Mouse (Mus musculus) fibroblast of lung, adult 2 months (primary cell): ENCODE results near the gene Ambra1.

Source experiments
- DNase-seq: peaks from one replicate; pipeline ENCODE4 v3.0.0-alpha.2; 2011; ENCODE audit warnings: low read depth

The Ambra1 gene

GRCm38 (mm10) chr2:91959544-91960410 lies 229.8 kb downstream of the Ambra1 start:
- no peak for DNase-seq

DNA sequence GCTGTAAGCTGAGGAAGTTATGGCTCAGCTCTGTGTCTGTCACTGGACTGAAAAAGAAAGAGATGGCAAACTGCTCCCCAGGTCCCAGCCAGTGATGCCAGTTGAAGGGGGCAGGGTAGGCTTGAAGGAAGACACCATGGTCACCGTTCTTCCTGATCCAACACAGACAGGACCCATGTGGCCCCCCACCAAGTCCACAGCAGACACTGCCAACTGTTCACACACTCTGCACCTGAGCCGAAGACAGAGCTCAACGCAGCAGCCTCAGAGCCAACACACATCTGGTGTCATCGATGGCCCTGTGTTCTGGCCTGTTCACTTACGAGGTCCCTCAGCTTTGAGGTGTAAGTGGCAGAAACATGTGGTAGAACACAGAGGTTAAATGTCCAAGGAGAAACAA lies 230.5 kb downstream of the Ambra1 start:
- DNase-seq = no peak

- no peak for DNase-seq
Observed at GRCm38 (mm10) chr2:91961901-91962761, 232.2 kb downstream of the Ambra1 start.

GRCm38 (mm10) chr2:91962864-91963401 lies 233.0 kb downstream of the Ambra1 start:
- DNase-seq = no peak

GRCm38 (mm10) chr2:91963443-91963932 lies 233.6 kb downstream of the Ambra1 start:
- peak; percentile 74 for DNase-seq

DNA sequence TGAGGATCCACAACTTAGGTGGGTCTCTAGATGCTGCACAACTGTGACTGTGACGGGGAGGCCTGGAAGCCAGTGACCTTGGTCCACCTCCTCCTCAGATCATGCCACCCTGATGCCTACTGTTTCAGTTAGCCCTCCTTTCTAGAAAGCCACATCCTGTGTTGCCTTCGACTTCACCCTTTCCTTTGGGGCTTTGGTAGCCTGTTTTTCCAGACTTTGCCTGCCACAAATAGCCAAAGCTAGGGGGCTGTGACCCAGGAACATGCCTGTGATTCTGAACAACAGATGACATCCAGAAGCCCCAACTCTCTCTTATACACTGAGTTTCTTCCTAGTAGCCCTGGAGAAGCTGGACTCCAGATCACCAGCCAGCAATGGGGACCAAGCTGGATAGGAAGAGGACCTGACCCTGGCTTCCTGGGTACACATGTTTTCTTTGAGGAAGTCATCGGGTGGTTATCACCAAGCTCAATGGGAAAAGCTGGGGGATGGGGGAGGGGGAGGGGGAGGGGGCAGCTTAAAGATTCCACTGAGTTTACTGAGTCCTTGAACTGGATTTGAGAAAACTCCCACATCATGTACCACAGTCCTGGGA lies 234.8 kb downstream of the Ambra1 start:
- no peak for DNase-seq

GRCm38 (mm10) chr2:91965417-91965816 lies 235.5 kb downstream of the Ambra1 start:
- no peak for DNase-seq

DNA sequence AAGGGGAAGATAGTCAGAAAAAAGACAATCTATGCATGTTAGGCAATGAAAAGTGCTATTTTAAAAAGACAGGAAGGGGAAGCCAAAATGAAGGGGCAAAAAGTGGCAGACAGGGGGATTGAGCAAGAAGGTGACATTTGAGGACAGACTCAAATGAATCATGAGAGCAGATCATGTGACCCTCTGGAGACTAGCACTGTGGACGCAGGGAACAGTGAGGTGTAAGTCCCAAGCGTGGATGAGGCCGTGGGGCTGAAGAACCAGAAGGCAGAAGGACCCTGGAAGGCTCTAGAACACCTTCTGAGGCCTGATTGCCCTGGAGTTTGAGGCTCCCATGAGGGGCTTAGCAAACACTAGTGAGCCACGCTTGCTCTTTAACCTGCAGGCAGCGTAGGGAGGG lies 236.4 kb downstream of the Ambra1 start:
- no peak for DNase-seq

DNA sequence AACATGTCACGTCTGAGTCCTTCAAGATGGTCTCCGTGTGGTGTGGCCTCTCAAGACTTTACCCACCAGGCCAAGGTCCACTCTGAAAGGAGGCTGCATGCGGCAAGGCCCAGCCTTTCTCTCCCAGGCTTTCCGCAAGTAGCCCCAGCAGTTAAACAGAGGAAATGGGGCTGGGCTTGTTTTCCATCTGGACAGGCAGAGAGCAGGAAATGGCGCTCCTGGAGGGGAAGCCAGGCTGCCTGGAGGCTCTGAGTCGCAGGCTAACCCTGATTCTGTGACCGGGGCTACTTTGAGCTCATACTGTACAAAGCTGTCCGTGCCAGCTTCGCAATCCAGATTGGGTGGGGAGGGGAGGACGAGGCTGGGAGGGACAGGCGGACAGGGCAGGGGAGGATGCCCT lies 238.0 kb downstream of the Ambra1 start:
- DNase-seq = no peak
